Mouse (Mus musculus) thymus, postnatal 0 days (tissue): Measurements from ENCODE around the gene Cog2. TPM values are rescaled to one million over a fixed set of nuclear protein-coding genes. Genes with fewer than 3 reads are reported as not detected.

Experiments used
- DNase-seq: peaks from one replicate; pipeline ENCODE4 v3.0.0-alpha.2; 2015; ENCODE audit warnings: low spot score
- polyA plus RNA-seq: library from polyadenylated mRNA; unstranded; fragments of >200 nt; fragmentation: Nextera tagmentation; extraction: Ambion mirVana; gene quantifications from 2 replicates; pipeline ENCODE4 v1.2.1, GENCODE M21; 2015

The Cog2 gene
- polyA plus RNA-seq, 1 experiment from 2014 or later, result 40.5 TPM

- no peak for DNase-seq
Observed at GRCm38 (mm10) chr8:124569100-124569499, 48.5 kb downstream of the Cog2 start.

GRCm38 (mm10) chr8:124569593-124569992 lies 49.0 kb downstream of the Cog2 start, which contains the start of gene Agt:
Agt (minus strand) TSS chr8:124569706.
- DNase-seq, result no peak

- DNase-seq, result no peak
Observed at GRCm38 (mm10) chr8:124571732-124572429, 51.3 kb downstream of the Cog2 start.

- DNase-seq, result no peak
Observed at GRCm38 (mm10) chr8:124572430-124572775, 51.8 kb downstream of the Cog2 start.

GRCm38 (mm10) chr8:124573552-124574340 lies 53.2 kb downstream of the Cog2 start:
- peak; percentile 91 for DNase-seq

- no peak for DNase-seq
Observed at GRCm38 (mm10) chr8:124575811-124576210, 55.2 kb downstream of the Cog2 start, which contains the start of gene Capn9. Capn9 (plus strand) TSS chr8:124576111.

GRCm38 (mm10) chr8:124576751-124577150 lies 56.2 kb downstream of the Cog2 start:
- no peak for DNase-seq

GRCm38 (mm10) chr8:124585718-124586425 lies 65.3 kb downstream of the Cog2 start:
- peak; percentile 86 for DNase-seq

- no peak for DNase-seq
Observed at GRCm38 (mm10) chr8:124586556-124586955, 66.0 kb downstream of the Cog2 start.

- DNase-seq, result no peak
Observed at GRCm38 (mm10) chr8:124589393-124589792, 68.8 kb downstream of the Cog2 start.

Other genes with a start within 250 kb of the Cog2 start
- 0.25 and 0.32 TPM in 2 replicates for gene Pgbd5, start 81.1 kb upstream of the Cog2 start, polyA plus RNA-seq
- gene Agt, start 48.9 kb downstream of the Cog2 start, polyA plus RNA-seq, result 2.1 and 2.7 TPM in 2 replicates
- 0.14 and 0.37 TPM in 2 replicates for gene Capn9, start 55.3 kb downstream of the Cog2 start, polyA plus RNA-seq
- gene 2310022B05Rik, start 142.6 kb downstream of the Cog2 start, polyA plus RNA-seq, result 6.7 and 6.9 TPM in 2 replicates
- 50.8 and 54.3 TPM in 2 replicates for gene Ttc13, start 201.2 kb downstream of the Cog2 start, polyA plus RNA-seq
- 20.5 and 23.3 TPM in 2 replicates for gene Arv1, start 201.4 kb downstream of the Cog2 start, polyA plus RNA-seq
- gene Fam89a, start 231.1 kb downstream of the Cog2 start, polyA plus RNA-seq, result 6.1 and 7.7 TPM in 2 replicates